Mouse (Mus musculus): ENCODE data around the gene Emilin1. TPM values are rescaled to one million over a fixed set of nuclear protein-coding genes. Genes with fewer than 3 reads are reported as not detected.

The Emilin1 gene
- polyA plus RNA-seq, 1 experiment from 2014 or later = 30.3 TPM

DNA sequence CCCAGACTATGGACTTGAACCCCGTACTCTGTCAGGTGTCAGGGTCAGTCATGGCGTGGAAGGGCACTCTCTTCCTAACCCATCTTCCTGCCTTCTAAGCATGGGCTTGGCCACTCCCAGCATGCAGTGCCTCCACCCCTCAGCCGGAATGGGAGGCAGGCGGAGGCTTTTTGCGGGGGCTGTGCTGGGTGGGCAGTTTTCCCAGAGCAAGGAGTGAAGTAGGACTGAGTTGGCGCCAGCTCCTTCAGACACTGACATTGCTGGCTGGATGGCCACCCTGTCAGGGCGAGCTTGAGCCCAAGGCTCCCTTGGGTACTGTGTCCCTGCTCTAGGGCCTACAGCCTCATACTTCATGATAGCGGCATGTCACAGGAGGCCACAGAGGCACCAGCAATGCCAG, 55.2 kb downstream of the Emilin1 start, which contains the start of gene Tcf23:
Gene Tcf23 (plus strand): TSS at position 247 of the 400 bp plus-strand sequence.
- H3K27me3 ChIP-seq (ENCODE audit: control insufficient read depth, insufficient read depth, low read length) = no peaks in the 10 kb centered on the region
- H3K27ac ChIP-seq (ENCODE audit: low read depth, low read length) = no peak within 1 kb of the TSS
- WGBS = 78% methylated on average over 8 of the region's 8 CpGs
- DNase-seq (ENCODE audit: low spot score, missing footprints) (no peak), ATAC-seq (ENCODE audit: low FRiP score) (no peak)
- H3K4me3 ChIP-seq (ENCODE audit: low read depth, low read length) = no peak within 1 kb of the TSS
- H3K4me1 ChIP-seq (ENCODE audit: control insufficient read depth, insufficient read depth, low read length) = no peaks in the 10 kb centered on the region
- H3K36me3 ChIP-seq (ENCODE audit: control insufficient read depth, insufficient read depth, low read length) = no peaks in the 10 kb centered on the region
- no peaks in the 10 kb centered on the region for H3K9me3 ChIP-seq (ENCODE audit: control insufficient read depth, low read length)
- no peak within 1 kb of the TSS for H3K9ac ChIP-seq (ENCODE audit: low read length)
- no peak within 1 kb of the TSS for H3K4me2 ChIP-seq

DNA sequence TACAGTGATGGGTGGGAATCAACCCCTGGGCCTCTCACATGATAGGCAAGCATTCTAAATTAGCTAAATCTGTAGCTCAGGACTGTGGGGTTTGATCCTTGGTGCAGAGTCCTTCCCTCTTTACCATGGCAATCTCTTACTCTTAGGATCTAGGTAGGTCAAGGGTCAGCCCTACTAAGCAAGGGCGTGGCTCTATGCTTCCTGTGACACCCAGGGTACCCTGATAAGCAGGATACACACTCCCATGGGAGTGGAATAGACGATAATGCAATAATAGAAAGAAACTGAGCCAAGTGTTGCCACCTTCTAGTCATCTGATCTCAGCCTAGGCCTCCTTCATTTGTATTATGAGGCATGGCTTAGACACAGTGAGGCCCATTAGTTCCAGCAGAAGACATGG, 56.2 kb downstream of the Emilin1 start:
- no peak for DNase-seq (ENCODE audit: low spot score, missing footprints)
- Histone ChIP-seq H3K9me3 (ENCODE audit: control insufficient read depth, low read length) (no peaks in the 10 kb centered on the region), H3K36me3 (ENCODE audit: control insufficient read depth, insufficient read depth, low read length) (no peaks in the 10 kb centered on the region), H3K4me1 (ENCODE audit: control insufficient read depth, insufficient read depth, low read length) (no peaks in the 10 kb centered on the region), H3K9ac (ENCODE audit: low read length) (no peak overlapping the region), H3K27ac (ENCODE audit: low read depth, low read length) (no peak overlapping the region), H3K27me3 (ENCODE audit: control insufficient read depth, insufficient read depth, low read length) (no peaks in the 10 kb centered on the region), H3K4me2 (no peak overlapping the region), H3K4me3 (ENCODE audit: low read depth, low read length) (no peak overlapping the region)
- WGBS = 79% methylated on average over 2 of the region's 2 CpGs
- no peak for ATAC-seq (ENCODE audit: low FRiP score)

Other genes with a start within 250 kb of the Emilin1 start
- gene Cenpa, start 246.6 kb upstream of the Emilin1 start, polyA plus RNA-seq (2014; fragmentation: Nextera tagmentation; extraction: Ambion mirVana) = 398 and 399 TPM in 2 replicates
- gene Dpysl5, start 201.8 kb upstream of the Emilin1 start, polyA plus RNA-seq (2014; fragmentation: Nextera tagmentation; extraction: Ambion mirVana) = 81.4 and 89.1 TPM in 2 replicates
- gene Mapre3, start 98.8 kb upstream of the Emilin1 start, polyA plus RNA-seq (2014; fragmentation: Nextera tagmentation; extraction: Ambion mirVana) = 35.0 and 40.5 TPM in 2 replicates
- gene Tmem214, start 45.4 kb upstream of the Emilin1 start, polyA plus RNA-seq (2014; fragmentation: Nextera tagmentation; extraction: Ambion mirVana) = 32.5 and 35.4 TPM in 2 replicates
- gene Agbl5, start 24.7 kb upstream of the Emilin1 start, polyA plus RNA-seq (2014; fragmentation: Nextera tagmentation; extraction: Ambion mirVana) = 22.0 and 22.3 TPM in 2 replicates
- gene Ost4, start 5.6 kb upstream of the Emilin1 start, polyA plus RNA-seq (2014; fragmentation: Nextera tagmentation; extraction: Ambion mirVana) = 340 and 376 TPM in 2 replicates
- gene Khk, start 8.0 kb downstream of the Emilin1 start, polyA plus RNA-seq (2014; fragmentation: Nextera tagmentation; extraction: Ambion mirVana) = 4.6 and 6.9 TPM in 2 replicates
- gene Cgref1, start 32.2 kb downstream of the Emilin1 start, polyA plus RNA-seq (2014; fragmentation: Nextera tagmentation; extraction: Ambion mirVana) = 6.7 and 8.5 TPM in 2 replicates
- gene Preb, start 47.0 kb downstream of the Emilin1 start, polyA plus RNA-seq (2014; fragmentation: Nextera tagmentation; extraction: Ambion mirVana) = 89.4 and 91.0 TPM in 2 replicates
- gene Tcf23, start 55.3 kb downstream of the Emilin1 start, polyA plus RNA-seq (2014; fragmentation: Nextera tagmentation; extraction: Ambion mirVana) = not detected in 2 replicates
- 105 and 107 TPM in 2 replicates for gene Atraid, start 134.9 kb downstream of the Emilin1 start, polyA plus RNA-seq (2014; fragmentation: Nextera tagmentation; extraction: Ambion mirVana)
- gene Slc5a6, start 135.5 kb downstream of the Emilin1 start, polyA plus RNA-seq (2014; fragmentation: Nextera tagmentation; extraction: Ambion mirVana) = 7.3 and 8.3 TPM in 2 replicates
- 20.5 and 22.2 TPM in 2 replicates for gene Cad, start 141.4 kb downstream of the Emilin1 start, polyA plus RNA-seq (2014; fragmentation: Nextera tagmentation; extraction: Ambion mirVana)
- not detected in 2 replicates for gene Dnajc5g, start 192.9 kb downstream of the Emilin1 start, polyA plus RNA-seq (2014; fragmentation: Nextera tagmentation; extraction: Ambion mirVana)
- gene Slc30a3, start 194.8 kb downstream of the Emilin1 start, polyA plus RNA-seq (2014; fragmentation: Nextera tagmentation; extraction: Ambion mirVana) = 6.9 and 7.2 TPM in 2 replicates
- not detected in 2 replicates for gene Trim54, start 203.3 kb downstream of the Emilin1 start, polyA plus RNA-seq (2014; fragmentation: Nextera tagmentation; extraction: Ambion mirVana)
- not detected in 2 replicates for gene Ucn, start 225.4 kb downstream of the Emilin1 start, polyA plus RNA-seq (2014; fragmentation: Nextera tagmentation; extraction: Ambion mirVana)
- 48.7 and 49.8 TPM in 2 replicates for gene Mpv17, start 240.8 kb downstream of the Emilin1 start, polyA plus RNA-seq (2014; fragmentation: Nextera tagmentation; extraction: Ambion mirVana)

All from midbrain, embryonic 11.5 days (tissue).